Mouse (Mus musculus): ENCODE measurements around the gene Gm20532. TPM values are rescaled to one million over a fixed set of nuclear protein-coding genes. Genes with fewer than 3 reads are reported as not detected.
"Not testable (repeated sequence)": the region's sequence is repeated elsewhere in the genome, so short reads cannot be mapped to it uniquely, and the experiment has no call there.

Gm20532 gene
- polyA plus RNA-seq, 1 experiment: not detected

- DNase-seq: peak; percentile 16
- Histone ChIP-seq H3K4me3 (ENCODE audit: control insufficient read depth, insufficient read depth, low read length) (no peak overlapping the region), H3K4me1 (replicated peaks; ENCODE audit: control insufficient read depth, insufficient read depth, low read length) (peaks cover 23% of the 10 kb centered on the region), H3K36me3 (ENCODE audit: control insufficient read depth, insufficient read depth, low read length) (no peaks in the 10 kb centered on the region), H3K27ac (ENCODE audit: control insufficient read depth, insufficient read depth, low read length) (no peak overlapping the region), H3K27me3 (ENCODE audit: control insufficient read depth, insufficient read depth, low read length) (no peaks in the 10 kb centered on the region)
- no peak for TF ChIP-seq POLR2A (IDR thresholded peaks at IDR 0.05; ENCODE audit: control insufficient read depth, extremely low read depth, insufficient read depth, low read length, poor library complexity)
- TF ChIP-seq CTCF (IDR thresholded peaks at IDR 0.05; ENCODE audit: borderline replicate concordance, control insufficient read depth, extremely low read depth, insufficient read depth, low read length, poor library complexity): no peak
- 53% methylated on average over 29 of the region's 29 CpGs for WGBS
Observed at GRCm38 (mm10) chr2:26661768-26662508, 75.5 kb downstream of the Gm20532 start.

- Histone ChIP-seq H3K36me3 (ENCODE audit: control insufficient read depth, insufficient read depth, low read length) (no peaks in the 10 kb centered on the region), H3K4me1 (replicated peaks; ENCODE audit: control insufficient read depth, insufficient read depth, low read length) (peaks cover 23% of the 10 kb centered on the region), H3K27ac (ENCODE audit: control insufficient read depth, insufficient read depth, low read length) (no peak overlapping the region; the same call in 1 of the 2 replicates), H3K4me3 (ENCODE audit: control insufficient read depth, insufficient read depth, low read length) (no peak overlapping the region), H3K27me3 (ENCODE audit: control insufficient read depth, insufficient read depth, low read length) (no peaks in the 10 kb centered on the region)
- 85% methylated on average over 13 of the region's 13 CpGs for WGBS
- DNase-seq: no peak
- TF ChIP-seq POLR2A (IDR thresholded peaks at IDR 0.05; ENCODE audit: control insufficient read depth, extremely low read depth, insufficient read depth, low read length, poor library complexity) (no peak), CTCF (IDR thresholded peaks at IDR 0.05; ENCODE audit: borderline replicate concordance, control insufficient read depth, extremely low read depth, insufficient read depth, low read length, poor library complexity) (no peak)
Observed at GRCm38 (mm10) chr2:26662509-26662882, 76.1 kb downstream of the Gm20532 start.

- H3K4me3 ChIP-seq (ENCODE audit: control insufficient read depth, insufficient read depth, low read length): no peak overlapping the region
- H3K36me3 ChIP-seq (ENCODE audit: control insufficient read depth, insufficient read depth, low read length): no peaks in the 10 kb centered on the region
- TF ChIP-seq POLR2A (IDR thresholded peaks at IDR 0.05; ENCODE audit: control insufficient read depth, extremely low read depth, insufficient read depth, low read length, poor library complexity) (no peak), CTCF (IDR thresholded peaks at IDR 0.05; ENCODE audit: borderline replicate concordance, control insufficient read depth, extremely low read depth, insufficient read depth, low read length, poor library complexity) (no peak)
- no peak for DNase-seq
- no peaks in the 10 kb centered on the region for H3K27me3 ChIP-seq (ENCODE audit: control insufficient read depth, insufficient read depth, low read length)
- WGBS: 28% methylated on average over 10 of the region's 10 CpGs
- peaks cover 23% of the 10 kb centered on the region for H3K4me1 ChIP-seq (replicated peaks; ENCODE audit: control insufficient read depth, insufficient read depth, low read length)
- H3K27ac ChIP-seq (ENCODE audit: control insufficient read depth, insufficient read depth, low read length): no peak overlapping the region; the same call in 1 of the 2 replicates
Observed at GRCm38 (mm10) chr2:26663112-26663511, 76.7 kb downstream of the Gm20532 start.

GRCm38 (mm10) chr2:26663551-26663950, 77.1 kb downstream of the Gm20532 start:
- not testable (repeated sequence) for H3K36me3 ChIP-seq (ENCODE audit: control insufficient read depth, insufficient read depth, low read length); H3K4me3 ChIP-seq (ENCODE audit: control insufficient read depth, insufficient read depth, low read length); H3K27me3 ChIP-seq (ENCODE audit: control insufficient read depth, insufficient read depth, low read length); H3K27ac ChIP-seq (ENCODE audit: control insufficient read depth, insufficient read depth, low read length)
- DNase-seq: peak; percentile 70
- peaks cover 23% of the 10 kb centered on the region for H3K4me1 ChIP-seq (replicated peaks; ENCODE audit: control insufficient read depth, insufficient read depth, low read length)
- 97% methylated on average over 1 of the region's 1 CpGs for WGBS

GRCm38 (mm10) chr2:26668746-26669145, 82.3 kb downstream of the Gm20532 start:
- DNase-seq: peak; percentile 19
- Histone ChIP-seq H3K4me1 (replicated peaks; ENCODE audit: control insufficient read depth, insufficient read depth, low read length) (peaks cover 2% of the 10 kb centered on the region; the same call in 1 of the 2 replicates), H3K4me3 (ENCODE audit: control insufficient read depth, insufficient read depth, low read length) (no peak overlapping the region), H3K27me3 (ENCODE audit: control insufficient read depth, insufficient read depth, low read length) (no peaks in the 10 kb centered on the region), H3K36me3 (ENCODE audit: control insufficient read depth, insufficient read depth, low read length) (no peaks in the 10 kb centered on the region), H3K27ac (ENCODE audit: control insufficient read depth, insufficient read depth, low read length) (no peak overlapping the region; the same call in 1 of the 2 replicates)
- TF ChIP-seq POLR2A (IDR thresholded peaks at IDR 0.05; ENCODE audit: control insufficient read depth, extremely low read depth, insufficient read depth, low read length, poor library complexity): no peak
- no peak for TF ChIP-seq CTCF (IDR thresholded peaks at IDR 0.05; ENCODE audit: borderline replicate concordance, control insufficient read depth, extremely low read depth, insufficient read depth, low read length, poor library complexity)

GRCm38 (mm10) chr2:26671182-26671581, 84.7 kb downstream of the Gm20532 start, which contains the start of gene Lcn4:
Gene Lcn4 (minus strand): TSS chr2:26671282.
- TF ChIP-seq POLR2A (IDR thresholded peaks at IDR 0.05; ENCODE audit: control insufficient read depth, extremely low read depth, insufficient read depth, low read length, poor library complexity) (no peak), CTCF (IDR thresholded peaks at IDR 0.05; ENCODE audit: borderline replicate concordance, control insufficient read depth, extremely low read depth, insufficient read depth, low read length, poor library complexity) (no peak)
- Histone ChIP-seq H3K27me3 (ENCODE audit: control insufficient read depth, insufficient read depth, low read length) (no peaks in the 10 kb centered on the region), H3K4me1 (replicated peaks; ENCODE audit: control insufficient read depth, insufficient read depth, low read length) (peaks cover 2% of the 10 kb centered on the region; the same call in 1 of the 2 replicates), H3K27ac (ENCODE audit: control insufficient read depth, insufficient read depth, low read length) (no peak within 1 kb of the TSS), H3K4me3 (ENCODE audit: control insufficient read depth, insufficient read depth, low read length) (no peak within 1 kb of the TSS), H3K36me3 (ENCODE audit: control insufficient read depth, insufficient read depth, low read length) (no peaks in the 10 kb centered on the region)
- DNase-seq: no peak
- 100% methylated on average over 3 of the region's 3 CpGs for WGBS

Other genes with a start within 250 kb of the Gm20532 start
- gene Dnlz, start 234.5 kb upstream of the Gm20532 start, polyA plus RNA-seq (2012; rRNA removed): 31.5 and 32.0 TPM in 2 replicates
- gene Card9, start 225.7 kb upstream of the Gm20532 start, polyA plus RNA-seq (2012; rRNA removed): 39.1 and 51.0 TPM in 2 replicates
- 59.2 and 60.4 TPM in 2 replicates for gene Snapc4, start 206.0 kb upstream of the Gm20532 start, polyA plus RNA-seq (2012; rRNA removed)
- 216 and 228 TPM in 2 replicates for gene Entr1, start 197.3 kb upstream of the Gm20532 start, polyA plus RNA-seq (2012; rRNA removed)
- 50.5 and 55.2 TPM in 2 replicates for gene Pmpca, start 197.3 kb upstream of the Gm20532 start, polyA plus RNA-seq (2012; rRNA removed)
- 46.3 and 47.4 TPM in 2 replicates for gene Inpp5e, start 177.4 kb upstream of the Gm20532 start, polyA plus RNA-seq (2012; rRNA removed)
- 129 and 147 TPM in 2 replicates for gene Sec16a, start 141.4 kb upstream of the Gm20532 start, polyA plus RNA-seq (2012; rRNA removed)
- gene Notch1, start 70.0 kb upstream of the Gm20532 start, polyA plus RNA-seq (2012; rRNA removed): 159 and 219 TPM in 2 replicates
- 63.9 and 105 TPM in 2 replicates for gene Egfl7, start 6.6 kb upstream of the Gm20532 start, polyA plus RNA-seq (2012; rRNA removed)
- gene Agpat2, start 17.8 kb downstream of the Gm20532 start, polyA plus RNA-seq (2012; rRNA removed): 89.3 and 137 TPM in 2 replicates
- gene Fam69b, start 41.8 kb downstream of the Gm20532 start, polyA plus RNA-seq (2012; rRNA removed): 14.8 and 15.6 TPM in 2 replicates
- 0.85 and 1.3 TPM in 2 replicates for gene Lcn4, start 84.6 kb downstream of the Gm20532 start, polyA plus RNA-seq (2012; rRNA removed)

Measured in thymus, adult 2 months (tissue).